Mouse (Mus musculus) heart, adult 2 months (tissue): ENCODE data around the gene Rnf208. TPM values are rescaled to one million over a fixed set of nuclear protein-coding genes. Genes with fewer than 3 reads are reported as not detected.

Experiments used
- DNase-seq, 2 experiments: peaks; one replicate each; pipeline ENCODE4 v3.0.0; 2021
- H3K27ac ChIP-seq: fragments of 200-600 bp; 2 replicates; pipeline ENCODE4 v1.8.1; 2022
- H3K27me3 ChIP-seq: fragments of 200-500 bp; 2 replicates; pipeline ENCODE4 v1.6.1; 2012; ENCODE audit warnings: mild to moderate bottlenecking, low read length, inconsistent platforms, mixed read lengths; ENCODE audit not compliant: control insufficient read depth, insufficient read depth
- H3K36me3 ChIP-seq: fragments of 200-500 bp; 2 replicates; pipeline ENCODE4 v1.6.1; 2012; ENCODE audit warnings: low read length, inconsistent platforms; ENCODE audit not compliant: control insufficient read depth, insufficient read depth
- H3K4me1 ChIP-seq: fragments of 200-500 bp; 2 replicates; pipeline ENCODE4 v1.6.1; 2011; ENCODE audit warnings: low read length; ENCODE audit not compliant: control insufficient read depth, insufficient read depth
- H3K4me3 ChIP-seq: fragments of 200-600 bp; 2 replicates; pipeline ENCODE4 v1.8.1; 2022
- H3K79me2 ChIP-seq: fragments of 200-500 bp; replicated peaks from 2 replicates; pipeline ENCODE4 v1.6.1; 2012; ENCODE audit warnings: mild to moderate bottlenecking, inconsistent platforms, low read length, moderate library complexity, mixed read lengths; ENCODE audit not compliant: control insufficient read depth, insufficient read depth
- H3K9ac ChIP-seq: fragments of 200-500 bp; 2 replicates; pipeline ENCODE4 v1.6.1; 2012; ENCODE audit warnings: low read depth, mild to moderate bottlenecking, control low read depth, inconsistent platforms, low read length, mixed read lengths
- CTCF ChIP-seq: fragments of 200-600 bp; IDR thresholded peaks from 2 replicates; pipeline ENCODE4 v1.8.1; 2022; ENCODE audit warnings: antibody characterized with exemption, mild to moderate bottlenecking, moderate library complexity
- EP300 ChIP-seq: fragments of 200-500 bp; IDR thresholded peaks from 2 replicates; pipeline ENCODE4 v1.6.1; 2011; ENCODE audit warnings: low read depth, low read length, control low read depth; ENCODE audit not compliant: insufficient read depth
- POLR2A ChIP-seq: fragments of 200-500 bp; IDR thresholded peaks from 2 replicates; pipeline ENCODE4 v1.6.1; 2011; ENCODE audit warnings: mild to moderate bottlenecking, low read depth, low read length, control low read depth; ENCODE audit not compliant: insufficient read depth
- WGBS: fragments of 180-500 bp; shearing (Covaris S2); methylation state at CpG from one replicate; pipeline ENCODE4 v1.1.7; 2018; 5-methylcytosine and 5-hydroxymethylcytosine counted together
- intact Hi-C: fragments of 180-260 bp; cut with DNase I; formaldehyde crosslinking; loops from one replicate; pipeline ENCODE4 v1.15.1; 2025
- polyA plus RNA-seq: library from polyadenylated mRNA; depleted of rRNA; stranded (reverse); fragments of >200 nt; gene quantifications from 2 replicates; pipeline ENCODE4 v1.2.3, GENCODE M21; 2012
- total RNA-seq, 2 experiments: library from RNA; stranded (reverse); gene quantifications; 2 replicates each; pipeline ENCODE4 v1.2.3; 2021

Gene Rnf208
- total and polyA plus RNA-seq, 3 experiments = 0.47 to 2.4 (median 0.61) TPM

- H3K36me3 ChIP-seq = no peaks in the 10 kb centered on the region
- intact Hi-C loops = no loop called here
- WGBS = 2% methylated on average over 54 of the region's 54 CpGs
- no peaks in the 10 kb centered on the region for H3K79me2 ChIP-seq
- peaks cover 6% of the 10 kb centered on the region for H3K27me3 ChIP-seq
- no peak overlapping the region for H3K27ac ChIP-seq
- peaks cover 7% of the 10 kb centered on the region for H3K4me1 ChIP-seq
- no peak overlapping the region for H3K9ac ChIP-seq
- DNase-seq = peak in 1 of 2 experiments; percentile 47
- peak overlapping the region; percentile 40 for H3K4me3 ChIP-seq
- TF ChIP-seq CTCF (no peak), POLR2A (no peak), EP300 (no peak)
Measured at GRCm38 (mm10) chr2:25290101-25290815, 48.2 kb downstream of the Rnf208 start.

DNA sequence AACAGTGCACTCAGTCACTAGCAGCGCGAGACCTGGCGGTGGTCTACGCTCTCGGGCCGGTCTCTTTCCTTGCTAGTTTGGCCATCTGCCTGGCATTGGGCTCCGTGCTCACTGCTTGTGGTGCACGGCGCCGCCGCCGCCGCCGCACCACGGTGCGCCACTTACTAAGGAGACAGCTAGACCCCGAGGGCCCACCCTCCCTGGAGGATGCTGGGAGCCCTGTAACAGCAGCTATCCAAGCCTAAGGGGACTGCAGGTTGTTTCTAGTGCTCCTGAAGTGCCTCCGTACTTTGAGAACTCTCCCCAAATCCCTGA is 48.7 kb downstream of the Rnf208 start:
- no peak overlapping the region for H3K9ac ChIP-seq
- no peak for TF ChIP-seq POLR2A
- TF ChIP-seq EP300 = no peak
- no peak for TF ChIP-seq CTCF
- DNase-seq = no peak
- peaks cover 7% of the 10 kb centered on the region for H3K4me1 ChIP-seq
- H3K27ac ChIP-seq = no peak overlapping the region
- no peaks in the 10 kb centered on the region for H3K79me2 ChIP-seq
- under 1% methylated on average over 18 of the region's 18 CpGs for WGBS
- intact Hi-C loops = no loop called here
- H3K27me3 ChIP-seq = peaks cover 8% of the 10 kb centered on the region
- no peaks in the 10 kb centered on the region for H3K36me3 ChIP-seq
- peak overlapping the region; percentile 40 for H3K4me3 ChIP-seq

DNA sequence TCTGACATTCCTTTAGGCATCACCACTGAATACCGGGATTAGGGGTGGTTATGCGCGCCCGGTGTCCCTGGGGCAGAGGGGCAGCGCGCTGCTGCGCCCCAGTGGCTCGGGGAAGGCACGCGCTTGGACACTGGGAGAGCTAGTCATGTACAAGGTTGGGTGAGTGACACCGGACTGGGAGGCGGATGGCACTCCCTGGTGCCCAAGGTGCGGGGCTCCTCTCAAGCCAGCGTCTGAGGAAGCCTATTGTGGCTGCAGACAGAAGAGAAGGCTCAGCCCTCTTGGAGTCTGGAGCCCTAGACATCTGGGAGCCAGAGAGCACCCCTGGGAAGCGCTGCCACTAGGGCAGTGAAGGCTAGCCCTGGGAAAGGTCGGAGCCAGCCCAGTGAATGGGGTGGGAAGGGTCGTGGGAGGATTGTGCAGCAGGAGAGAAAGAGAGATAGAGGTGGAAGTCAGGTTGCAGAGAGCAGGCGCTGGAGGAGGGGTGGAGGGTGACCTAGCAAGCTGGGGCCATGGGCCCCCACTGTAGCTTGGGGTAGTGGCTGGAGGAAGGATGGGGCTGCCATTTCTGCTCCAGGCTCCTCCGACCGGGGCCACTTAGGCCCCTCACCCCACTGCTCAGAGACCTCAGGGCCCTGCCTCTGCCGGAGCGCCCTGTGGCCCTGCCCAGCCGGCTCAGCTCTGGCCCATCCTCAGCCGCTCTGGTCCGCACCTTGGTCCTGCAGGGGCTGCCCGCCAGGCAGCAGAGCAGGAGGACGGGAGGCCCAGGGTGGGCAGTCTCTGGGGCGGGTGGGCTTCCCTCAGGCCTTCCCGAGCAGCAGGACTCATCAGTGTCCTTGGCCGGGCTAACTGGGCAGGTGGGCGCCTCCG is 49.4 kb downstream of the Rnf208 start:
- peaks cover 8% of the 10 kb centered on the region for H3K27me3 ChIP-seq
- no peak overlapping the region for H3K27ac ChIP-seq
- intact Hi-C loops = loop anchor here (2.0 kb wide), 2 partner anchors 13 to 33 kb away; no protein-coding TSS in a partner anchor
- no peaks in the 10 kb centered on the region for H3K79me2 ChIP-seq
- peak overlapping the region; percentile 62 for H3K9ac ChIP-seq
- peak overlapping the region; percentile 51 for H3K4me3 ChIP-seq
- TF ChIP-seq CTCF (peak; percentile 55), POLR2A (no peak)
- no peaks in the 10 kb centered on the region for H3K36me3 ChIP-seq
- peak in 1 of 2 experiments; percentile 55 for DNase-seq
- H3K4me1 ChIP-seq = peaks cover 7% of the 10 kb centered on the region
- WGBS = 9% methylated on average over 32 of the region's 32 CpGs

GRCm38 (mm10) chr2:25292054-25292544 is 50.0 kb downstream of the Rnf208 start:
- intact Hi-C loops = loop anchor here (2.0 kb wide), 2 partner anchors 13 to 33 kb away; no protein-coding TSS in a partner anchor
- DNase-seq = peak; percentile 50 to 62

DNA sequence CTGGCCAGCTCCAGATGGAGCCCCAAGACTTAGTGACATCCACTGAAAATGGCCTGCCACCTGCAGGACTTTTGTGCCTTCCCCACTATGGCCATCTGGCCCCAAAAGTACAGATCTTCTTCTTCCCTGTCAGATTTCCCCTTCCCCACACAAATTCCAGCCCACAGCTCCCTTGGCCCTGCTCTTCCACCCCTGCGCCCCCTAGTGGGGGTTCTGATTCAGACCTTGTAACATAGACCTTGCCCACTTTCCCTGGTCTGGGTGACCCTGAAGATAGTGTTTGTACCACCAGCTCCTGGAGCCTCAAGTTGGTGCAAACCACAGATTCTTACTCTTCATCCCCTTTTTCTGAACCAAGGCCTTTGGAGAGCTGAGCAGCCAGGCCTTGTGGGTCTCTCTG is 50.8 kb downstream of the Rnf208 start:
- no peaks in the 10 kb centered on the region for H3K79me2 ChIP-seq
- peak overlapping the region; percentile 62 for H3K9ac ChIP-seq
- peaks cover 2% of the 10 kb centered on the region; the same call in 1 of the 2 replicates for H3K4me1 ChIP-seq
- peaks cover 8% of the 10 kb centered on the region for H3K27me3 ChIP-seq
- peak; percentile 75 to 86 for DNase-seq
- TF ChIP-seq EP300 = 0 out of 2 replicates have a peak, but pooled peaks have one; percentile 28
- no peak for TF ChIP-seq POLR2A
- TF ChIP-seq CTCF = no peak; the same call in 1 of the 2 replicates
- WGBS = 5% methylated on average over 1 of the region's 1 CpGs
- H3K4me3 ChIP-seq = peak overlapping the region; percentile 51
- H3K27ac ChIP-seq = peak overlapping the region; percentile 51; the same call in 1 of the 2 replicates
- intact Hi-C loops = loop anchor here (2.0 kb wide), 2 partner anchors 14 to 34 kb away; no protein-coding TSS in a partner anchor
- H3K36me3 ChIP-seq = no peaks in the 10 kb centered on the region

More at GRCm38 (mm10) chr2:25292054-25292544, 50.0 kb downstream of the Rnf208 start:
- H3K4me1 ChIP-seq = peaks cover 4% of the 10 kb centered on the region
- H3K4me3 ChIP-seq = peak overlapping the region; percentile 51
- H3K9ac ChIP-seq = peak overlapping the region; percentile 62
- TF ChIP-seq POLR2A (no peak), CTCF (no peak), EP300 (no peak)
- peak overlapping the region; percentile 51; the same call in 1 of the 2 replicates for H3K27ac ChIP-seq
- 2% methylated on average over 43 of the region's 43 CpGs for WGBS
- H3K27me3 ChIP-seq = peaks cover 8% of the 10 kb centered on the region
- no peaks in the 10 kb centered on the region for H3K36me3 ChIP-seq
- no peaks in the 10 kb centered on the region for H3K79me2 ChIP-seq
